ENCODE assay signal across 26 mouse cellular contexts in the genomic region with DNA sequence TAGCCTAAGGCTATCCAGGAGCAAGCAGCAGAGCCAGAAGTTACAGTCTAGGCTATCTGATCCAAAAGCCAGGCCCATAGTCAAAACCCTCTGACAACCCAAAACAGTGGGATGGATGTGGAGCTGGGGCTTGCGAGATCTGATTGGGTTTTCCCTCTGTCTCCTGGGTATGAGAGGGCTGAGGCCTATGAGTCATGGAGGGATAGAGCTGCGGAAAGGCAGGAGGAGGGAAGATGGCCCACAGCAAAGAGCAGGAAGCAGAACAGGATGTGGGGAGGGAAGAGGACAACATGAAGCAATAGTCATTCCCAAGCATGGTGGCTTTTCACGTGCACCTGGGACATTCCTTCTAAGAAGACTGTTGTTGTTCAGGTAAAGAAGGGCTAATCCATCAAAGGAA. TPM values are rescaled to one million over a fixed set of nuclear protein-coding genes. Genes with fewer than 3 reads are reported as not detected.
"Had no signal": no experiment of that assay in that cellular context is flagged by ENCODE, and none has a peak within 500 bp of the region (broad histone marks: within the 10 kb centered on the region; RNA-seq: fewer than 3 reads in every experiment).

No protein-coding gene starts in this region.

- H3K4me3 ChIP-seq: midbrain, embryonic 10.5 days; midbrain, embryonic 13.5 days; myocyte; neural tube, embryonic 13.5 days; neural tube, embryonic 15.5 days; stomach, embryonic 15.5 days had no signal

- H3K9me3 ChIP-seq: midbrain, embryonic 10.5 days; midbrain, embryonic 13.5 days; neural tube, embryonic 13.5 days; neural tube, embryonic 15.5 days; stomach, embryonic 15.5 days had no signal

- ATAC-seq: midbrain, embryonic 13.5 days; midbrain, embryonic 16.5 days had no signal

- DNase-seq: lung, adult 18-20 months; lung, embryonic 14.5 days; lung, postnatal 10 days; lung, postnatal 4 days; retina, postnatal 1 day; right cerebral cortex, adult 18-20 months; right cerebral cortex, postnatal 25 days; right cerebral cortex, postnatal 4 days; spleen, adult 18-20 months; thymus, adult 2 months; thymus, postnatal 25 days; thymus, postnatal 4 days had no signal

- H3K27me3 ChIP-seq: midbrain, embryonic 13.5 days; neural tube, embryonic 13.5 days; neural tube, embryonic 15.5 days; stomach, embryonic 15.5 days had no signal

- H3K4me1 ChIP-seq: midbrain, embryonic 13.5 days; neural tube, embryonic 13.5 days; neural tube, embryonic 15.5 days; stomach, embryonic 15.5 days had no signal

- H3K27ac ChIP-seq: midbrain, embryonic 10.5 days; midbrain, embryonic 13.5 days; neural tube, embryonic 13.5 days; neural tube, embryonic 15.5 days; stomach, embryonic 15.5 days; stomach, postnatal 0 days had no signal

- H3K9ac ChIP-seq: lung, embryonic 14.5 days; midbrain, embryonic 13.5 days; neural tube, embryonic 13.5 days; neural tube, embryonic 15.5 days; stomach, embryonic 15.5 days had no signal

- H3K4me2 ChIP-seq: lung, embryonic 14.5 days; midbrain, embryonic 13.5 days; neural tube, embryonic 13.5 days; neural tube, embryonic 15.5 days; stomach, embryonic 15.5 days had no signal

- H3K36me3 ChIP-seq: midbrain, embryonic 10.5 days; midbrain, embryonic 13.5 days; neural tube, embryonic 13.5 days; neural tube, embryonic 15.5 days had no signal

RNA-seq across cellular contexts. Expression of gene Adamts9, which starts 32.7 kb away (rescaled TPM):
- total RNA-seq: megakaryocyte-erythroid progenitor cell, adult 5-6 weeks had no signal

RNA-seq across cellular contexts. Expression of gene Gm15737, which starts 41.5 kb away (rescaled TPM):
- total RNA-seq: megakaryocyte, adult 5-6 weeks; megakaryocyte-erythroid progenitor cell, adult 5-6 weeks had no signal
- polyA plus RNA-seq: liver, embryonic 16.5 days; midbrain, embryonic 10.5 days; midbrain, embryonic 13.5 days; midbrain, embryonic 16.5 days; myocyte; neural tube, embryonic 11.5 days; neural tube, embryonic 13.5 days; neural tube, embryonic 15.5 days; small intestine, adult 2 months; testis, adult 2 months; thymus, adult 2 months had no signal
